Comparison of ENCODE assay signal across 20 mouse cellular contexts in genomic region chr13:81208106-81208613, GRCm38 (mm10).
"Had no signal": no experiment of that assay in that cellular context is flagged by ENCODE, and none has a peak within 500 bp of the region (broad histone marks: within the 10 kb centered on the region; RNA-seq: fewer than 3 reads in every experiment).

No protein-coding gene starts in this region.

- H3K4me1 ChIP-seq: intestine, embryonic 15.5 days; liver, embryonic 12.5 days; liver, embryonic 15.5 days; lung, embryonic 15.5 days; midbrain, embryonic 12.5 days; midbrain, embryonic 15.5 days; neural tube, embryonic 12.5 days; neural tube, embryonic 15.5 days had no signal

- H3K27me3 ChIP-seq: intestine, embryonic 15.5 days; liver, embryonic 12.5 days; liver, embryonic 15.5 days; lung, embryonic 15.5 days; midbrain, embryonic 12.5 days; midbrain, embryonic 15.5 days; neural tube, embryonic 12.5 days; neural tube, embryonic 15.5 days had no signal

- H3K36me3 ChIP-seq: intestine, embryonic 15.5 days; liver, embryonic 12.5 days; liver, embryonic 15.5 days; lung, embryonic 15.5 days; midbrain, embryonic 15.5 days; neural tube, embryonic 12.5 days; neural tube, embryonic 15.5 days had no signal

- H3K9me3 ChIP-seq: intestine, embryonic 15.5 days; liver, embryonic 12.5 days; liver, embryonic 15.5 days; lung, embryonic 15.5 days; midbrain, embryonic 12.5 days; midbrain, embryonic 15.5 days; neural tube, embryonic 15.5 days had no signal

- H3K9ac ChIP-seq: intestine, embryonic 15.5 days; liver, embryonic 12.5 days; liver, embryonic 15.5 days; lung, embryonic 15.5 days; midbrain, embryonic 12.5 days; midbrain, embryonic 15.5 days; neural tube, embryonic 12.5 days; neural tube, embryonic 15.5 days had no signal

- H3K27ac ChIP-seq: intestine, embryonic 15.5 days; left cerebral cortex, adult 2 months; liver, embryonic 12.5 days; liver, embryonic 15.5 days; lung, embryonic 15.5 days; macrophage; midbrain, embryonic 12.5 days; midbrain, embryonic 15.5 days; neural tube, embryonic 12.5 days; neural tube, embryonic 15.5 days; stomach, postnatal 0 days had no signal

- H3K4me3 ChIP-seq: intestine, embryonic 15.5 days; left cerebral cortex, adult 2 months; liver, embryonic 12.5 days; liver, embryonic 15.5 days; lung, embryonic 15.5 days; midbrain, embryonic 12.5 days; midbrain, embryonic 15.5 days; neural tube, embryonic 12.5 days; neural tube, embryonic 15.5 days had no signal

- DNase-seq: layer of hippocampus, postnatal 36 days; lung, adult 18-20 months; lung, postnatal 14 days; right cerebral cortex, adult 18-20 months; right cerebral cortex, postnatal 14 days; right cerebral cortex, postnatal 4 days; thymus, adult 2 months; thymus, postnatal 14 days; thymus, postnatal 4 days had no signal

- H3K4me2 ChIP-seq: intestine, embryonic 15.5 days; liver, embryonic 12.5 days; liver, embryonic 15.5 days; lung, embryonic 15.5 days; midbrain, embryonic 12.5 days; midbrain, embryonic 15.5 days; neural tube, embryonic 12.5 days; neural tube, embryonic 15.5 days had no signal

- ATAC-seq: intestine, embryonic 15.5 days; liver, embryonic 12.5 days; midbrain, embryonic 15.5 days had no signal
